Mouse (Mus musculus) heart, embryonic 13.5 days (tissue): ENCODE results near the gene Col7a1. TPM values are rescaled to one million over a fixed set of nuclear protein-coding genes. Genes with fewer than 3 reads are reported as not detected.
A peak's percentile ranks its signal among the peaks of the same experiment; 100 is the strongest.

Source experiments
- ATAC-seq: fragments of 200-750 bp; cut with Nextera tagmentation; 2 replicates; pipeline ENCODE4 v1.8.0; 2017; ENCODE audit warnings: moderate TSS enrichment; ENCODE audit not compliant: insufficient number of reproducible peaks, low FRiP score, low TSS enrichment; ENCODE audit errors: extremely low read depth
- H3K27ac ChIP-seq: fragments of 300-500 bp; sonication (generic); replicated peaks from 2 replicates; pipeline ENCODE4 v1.5.1; 2015; ENCODE audit warnings: moderate library complexity, mild to moderate bottlenecking, inconsistent platforms
- H3K27me3 ChIP-seq: fragments of 300-500 bp; sonication (generic); replicated peaks from 2 replicates; pipeline ENCODE4 v1.6.1; 2015; ENCODE audit warnings: mild to moderate bottlenecking, inconsistent platforms
- H3K36me3 ChIP-seq: fragments of 300-500 bp; sonication (generic); 2 replicates; pipeline ENCODE4 v1.6.1; 2015; ENCODE audit warnings: mild to moderate bottlenecking, inconsistent platforms
- H3K4me1 ChIP-seq: fragments of 300-500 bp; sonication (generic); 2 replicates; pipeline ENCODE4 v1.6.1; 2015; ENCODE audit warnings: inconsistent platforms
- H3K4me2 ChIP-seq: fragments of 300-500 bp; sonication (generic); 2 replicates; pipeline ENCODE4 v1.6.1; 2015; ENCODE audit warnings: inconsistent platforms, mild to moderate bottlenecking, moderate library complexity
- H3K4me3 ChIP-seq: fragments of 300-500 bp; sonication (generic); 2 replicates; pipeline ENCODE4 v1.5.1; 2015; ENCODE audit warnings: moderate library complexity, mild to moderate bottlenecking, inconsistent platforms
- H3K9ac ChIP-seq: fragments of 300-500 bp; sonication (generic); 2 replicates; pipeline ENCODE4 v1.6.1; 2015; ENCODE audit warnings: inconsistent platforms, mild to moderate bottlenecking, moderate library complexity
- H3K9me3 ChIP-seq: fragments of 300-500 bp; sonication (generic); 2 replicates; pipeline ENCODE4 v1.6.1; 2016; ENCODE audit warnings: inconsistent platforms
- WGBS: fragments of 180-500 bp; shearing (Covaris S2); methylation state at CpG from one replicate; pipeline ENCODE4 v1.1.7; 2015; ENCODE audit warnings: mixed read lengths; 5-methylcytosine and 5-hydroxymethylcytosine counted together
- microRNA counts: library from miRNA; unstranded; fragments of <30 nt; microRNA quantifications from one replicate; lab custom pipeline; 2016
- microRNA-seq: library from miRNA; unstranded; fragments of <30 nt; microRNA quantifications from one replicate; pipeline ENCODE4, GENCODE M21; 2016
- polyA plus RNA-seq: library from polyadenylated mRNA; unstranded; fragments of >200 nt; fragmentation: Nextera tagmentation; extraction: Ambion mirVana; gene quantifications from 2 replicates; pipeline ENCODE4 v1.2.1, GENCODE M21; 2015

The Col7a1 gene
- polyA plus RNA-seq, 1 experiment from 2014 or later, result 1.3 TPM

GRCm38 (mm10) chr9:109022866-109023685 is 69.7 kb downstream of the Col7a1 start:
- WGBS, result 86% methylated on average over 17 of the region's 17 CpGs
- no peak overlapping the region for H3K4me3 ChIP-seq
- H3K36me3 ChIP-seq, result no peaks in the 10 kb centered on the region
- no peak overlapping the region for H3K27ac ChIP-seq
- H3K9ac ChIP-seq, result no peak overlapping the region
- H3K27me3 ChIP-seq, result no peaks in the 10 kb centered on the region
- ATAC-seq, result no peak
- no peaks in the 10 kb centered on the region for H3K9me3 ChIP-seq
- H3K4me1 ChIP-seq, result 0 out of 2 replicates have a peak, but pooled peaks cover 5% of the 10 kb centered on the region
- no peak overlapping the region for H3K4me2 ChIP-seq

DNA sequence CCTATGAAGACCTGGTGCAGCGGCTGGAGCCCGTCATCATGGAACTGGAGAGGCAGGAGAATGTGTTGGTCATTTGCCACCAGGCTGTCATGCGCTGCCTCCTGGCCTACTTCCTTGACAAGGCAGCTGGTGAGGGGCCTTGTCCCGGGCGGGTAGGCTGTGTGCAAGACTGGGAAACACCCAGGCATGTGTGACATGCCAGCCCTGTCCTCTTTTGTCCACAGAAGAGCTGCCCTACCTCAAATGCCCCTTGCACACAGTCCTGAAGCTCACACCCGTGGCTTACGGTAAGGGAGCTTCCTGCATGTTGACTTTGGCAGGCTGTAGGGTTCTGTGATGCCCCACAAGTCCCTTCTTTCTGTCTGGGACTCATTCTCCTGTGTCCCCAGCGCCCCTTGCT is 74.1 kb downstream of the Col7a1 start:
- H3K4me1 ChIP-seq, result 0 out of 2 replicates have a peak, but pooled peaks cover 5% of the 10 kb centered on the region
- no peak for ATAC-seq
- H3K4me3 ChIP-seq, result no peak overlapping the region
- WGBS, result 63% methylated on average over 8 of the region's 8 CpGs
- H3K27me3 ChIP-seq, result no peaks in the 10 kb centered on the region
- H3K9ac ChIP-seq, result no peak overlapping the region
- no peaks in the 10 kb centered on the region for H3K9me3 ChIP-seq
- 0 out of 2 replicates have a peak, but pooled peaks cover 5% of the 10 kb centered on the region for H3K36me3 ChIP-seq
- no peak overlapping the region for H3K27ac ChIP-seq
- no peak overlapping the region for H3K4me2 ChIP-seq

DNA sequence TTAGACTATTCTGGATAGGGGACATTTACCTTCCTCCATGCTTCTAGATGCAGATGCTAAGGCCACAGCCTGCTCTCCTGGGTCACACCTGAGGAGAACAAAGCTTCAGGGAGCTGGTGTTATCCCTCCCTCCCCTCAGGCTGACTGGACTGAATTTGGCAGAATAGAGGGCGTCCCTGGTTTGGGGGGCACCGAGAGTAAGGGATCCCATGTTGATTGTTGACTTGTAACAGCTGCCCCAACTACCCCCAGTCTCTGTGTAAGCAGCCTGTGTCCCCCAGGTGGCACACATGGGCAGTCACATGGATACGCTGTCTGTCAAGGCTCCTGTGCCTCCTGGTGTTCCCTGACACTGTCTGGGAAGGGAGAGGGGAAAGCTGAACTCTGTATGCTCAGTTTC is 75.0 kb downstream of the Col7a1 start:
- H3K4me1 ChIP-seq, result 0 out of 2 replicates have a peak, but pooled peaks cover 5% of the 10 kb centered on the region
- whole genome bisulfite sequencing, result 81% methylated on average over 3 of the region's 3 CpGs
- no peaks in the 10 kb centered on the region for H3K9me3 ChIP-seq
- H3K9ac ChIP-seq, result no peak overlapping the region
- no peak overlapping the region for H3K27ac ChIP-seq
- 0 out of 2 replicates have a peak, but pooled peaks cover 5% of the 10 kb centered on the region for H3K36me3 ChIP-seq
- H3K4me3 ChIP-seq, result no peak overlapping the region
- no peak overlapping the region for H3K4me2 ChIP-seq
- no peak for ATAC-seq
- no peaks in the 10 kb centered on the region for H3K27me3 ChIP-seq

DNA sequence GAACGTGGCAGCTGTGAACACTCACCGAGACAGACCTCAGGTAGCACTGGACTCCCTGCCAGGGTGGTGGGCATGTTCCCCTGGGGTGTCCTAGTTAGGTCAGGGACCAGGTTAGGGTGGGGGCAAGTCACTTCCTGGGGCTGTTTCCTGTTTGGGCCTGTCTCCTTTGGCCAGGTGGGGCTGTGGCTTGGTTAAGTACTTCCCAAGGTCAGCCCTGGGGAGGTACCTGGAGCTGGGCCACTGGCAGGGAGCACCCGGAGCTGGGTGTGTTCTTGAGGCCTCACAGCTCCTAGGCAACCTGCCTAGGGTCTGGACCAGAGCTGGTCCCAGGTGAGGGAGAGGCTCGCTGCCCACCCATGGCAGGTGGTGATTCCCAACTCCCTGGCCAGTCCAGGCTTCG is 75.5 kb downstream of the Col7a1 start:
- H3K4me3 ChIP-seq, result no peak overlapping the region
- no peak overlapping the region for H3K4me2 ChIP-seq
- H3K36me3 ChIP-seq, result 0 out of 2 replicates have a peak, but pooled peaks cover 5% of the 10 kb centered on the region
- no peak overlapping the region for H3K27ac ChIP-seq
- no peak for ATAC-seq
- no peak overlapping the region for H3K9ac ChIP-seq
- WGBS, result 76% methylated on average over 5 of the region's 5 CpGs
- H3K4me1 ChIP-seq, result 0 out of 2 replicates have a peak, but pooled peaks cover 5% of the 10 kb centered on the region
- H3K9me3 ChIP-seq, result no peaks in the 10 kb centered on the region
- H3K27me3 ChIP-seq, result no peaks in the 10 kb centered on the region

GRCm38 (mm10) chr9:109030312-109030711 is 76.9 kb downstream of the Col7a1 start:
- H3K36me3 ChIP-seq, result 0 out of 2 replicates have a peak, but pooled peaks cover 5% of the 10 kb centered on the region
- no peak for ATAC-seq
- 0 out of 2 replicates have a peak, but pooled peaks cover 5% of the 10 kb centered on the region for H3K4me1 ChIP-seq
- 56% methylated on average over 3 of the region's 3 CpGs for WGBS
- H3K4me3 ChIP-seq, result no peak overlapping the region
- H3K4me2 ChIP-seq, result no peak overlapping the region
- H3K9ac ChIP-seq, result no peak overlapping the region
- H3K9me3 ChIP-seq, result no peaks in the 10 kb centered on the region
- H3K27ac ChIP-seq, result no peak overlapping the region
- no peaks in the 10 kb centered on the region for H3K27me3 ChIP-seq

DNA sequence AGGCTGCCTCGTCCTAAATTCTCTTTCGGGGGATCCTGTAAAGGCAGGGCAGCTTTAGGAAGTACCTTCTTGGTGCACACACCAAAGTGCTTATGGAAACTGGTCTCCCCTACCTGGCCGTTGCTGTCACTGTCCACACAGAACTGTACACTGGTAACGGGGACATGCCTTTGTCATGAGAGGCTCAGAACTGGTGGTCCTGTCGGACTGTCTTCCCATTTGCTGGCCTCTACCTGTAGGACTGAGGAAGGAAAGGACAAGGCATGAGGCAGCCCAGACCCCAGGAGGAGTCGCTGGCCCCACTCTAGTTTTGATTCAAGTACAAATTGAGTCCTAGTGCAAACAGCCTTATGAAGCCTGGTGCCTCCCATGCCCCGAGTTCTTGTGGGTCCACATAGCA is 77.6 kb downstream of the Col7a1 start:
- Histone ChIP-seq H3K36me3 (0 out of 2 replicates have a peak, but pooled peaks cover 5% of the 10 kb centered on the region), H3K4me1 (0 out of 2 replicates have a peak, but pooled peaks cover 5% of the 10 kb centered on the region), H3K27ac (no peak overlapping the region), H3K4me2 (no peak overlapping the region), H3K9ac (no peak overlapping the region), H3K9me3 (no peaks in the 10 kb centered on the region), H3K4me3 (no peak overlapping the region), H3K27me3 (no peaks in the 10 kb centered on the region)
- no peak for ATAC-seq
- 89% methylated on average over 7 of the region's 7 CpGs for WGBS

DNA sequence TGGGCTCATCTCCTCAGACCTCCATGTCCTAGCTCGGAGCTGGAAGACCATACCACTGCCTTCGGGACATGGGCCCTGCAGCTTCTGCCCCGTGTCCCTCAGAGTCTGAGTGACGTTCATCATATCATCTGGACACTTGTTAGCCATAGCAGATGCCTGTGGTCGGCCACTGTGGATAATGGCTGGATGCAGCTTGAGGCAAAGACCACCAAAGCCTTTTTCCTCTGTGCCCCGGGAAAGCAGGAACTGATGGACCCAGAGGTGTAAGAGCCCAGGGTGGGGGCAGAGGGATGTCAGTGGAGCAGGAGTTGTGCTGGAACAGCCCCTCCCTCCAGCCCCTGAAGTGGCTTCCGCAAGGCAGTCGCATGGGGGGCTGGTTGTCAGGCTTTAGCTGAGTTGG is 78.3 kb downstream of the Col7a1 start:
- no peak overlapping the region for H3K4me2 ChIP-seq
- H3K4me3 ChIP-seq, result no peak overlapping the region
- no peaks in the 10 kb centered on the region for H3K27me3 ChIP-seq
- H3K4me1 ChIP-seq, result 0 out of 2 replicates have a peak, but pooled peaks cover 5% of the 10 kb centered on the region
- no peak overlapping the region for H3K27ac ChIP-seq
- H3K9ac ChIP-seq, result no peak overlapping the region
- 0 out of 2 replicates have a peak, but pooled peaks cover 5% of the 10 kb centered on the region for H3K36me3 ChIP-seq
- no peak for ATAC-seq
- H3K9me3 ChIP-seq, result no peaks in the 10 kb centered on the region
- 76% methylated on average over 8 of the region's 8 CpGs for WGBS

- no peak for ATAC-seq
- no peaks in the 10 kb centered on the region for H3K27me3 ChIP-seq
- 74% methylated on average over 6 of the region's 6 CpGs for WGBS
- H3K36me3 ChIP-seq, result 0 out of 2 replicates have a peak, but pooled peaks cover 5% of the 10 kb centered on the region
- 0 out of 2 replicates have a peak, but pooled peaks cover 2% of the 10 kb centered on the region for H3K4me1 ChIP-seq
- no peak overlapping the region for H3K27ac ChIP-seq
- no peak overlapping the region for H3K4me3 ChIP-seq
- H3K9ac ChIP-seq, result no peak overlapping the region
- no peak overlapping the region for H3K4me2 ChIP-seq
- H3K9me3 ChIP-seq, result no peaks in the 10 kb centered on the region
These were observed 79.0 kb downstream of the Col7a1 start for GRCm38 (mm10) chr9:109032435-109032834.

MicroRNAs within 50 kb of the gene (microRNA counts, 519-probe panel; counts per million panel counts)
- 209 counts per million, percentile 61 among the panel's probes with 10 or more counts for microRNA mmu-miR-711 (lab: Ali Mortazavi, UCI)

Small RNA genes lying within 50 kb of the gene (microRNA-seq; reads per million reads assigned to microRNA genes)
- gene Mir711, result not detected

Other genes starting within 250 kb of the Col7a1 start
- gene Ip6k2, start 169.8 kb upstream of the Col7a1 start, polyA plus RNA-seq, result 39.8 and 42.9 TPM in 2 replicates
- 9.7 and 10.6 TPM in 2 replicates for gene Nckipsd, start 145.2 kb upstream of the Col7a1 start, polyA plus RNA-seq
- 0.09 and 0.10 TPM in 2 replicates for gene Celsr3, start 127.3 kb upstream of the Col7a1 start, polyA plus RNA-seq
- 5.1 and 5.7 TPM in 2 replicates for gene Slc26a6, start 100.3 kb upstream of the Col7a1 start, polyA plus RNA-seq
- not detected in 2 replicates for gene Tmem89, start 39.0 kb upstream of the Col7a1 start, polyA plus RNA-seq
- 749 and 828 TPM in 2 replicates for gene Uqcrc1, start 17.0 kb upstream of the Col7a1 start, polyA plus RNA-seq
- not detected in 2 replicates for gene Ucn2, start 32.4 kb downstream of the Col7a1 start, polyA plus RNA-seq
- 2.8 and 2.9 TPM in 2 replicates for gene Pfkfb4, start 38.2 kb downstream of the Col7a1 start, polyA plus RNA-seq
- 63.6 and 69.3 TPM in 2 replicates for gene Shisa5, start 85.0 kb downstream of the Col7a1 start, polyA plus RNA-seq
- gene Trex1, start 106.1 kb downstream of the Col7a1 start, polyA plus RNA-seq, result 7.7 and 10.9 TPM in 2 replicates
- gene Atrip, start 120.5 kb downstream of the Col7a1 start, polyA plus RNA-seq, result 16.6 and 18.0 TPM in 2 replicates
- gene Ccdc51, start 128.9 kb downstream of the Col7a1 start, polyA plus RNA-seq, result 12.4 and 16.7 TPM in 2 replicates
- 568 and 620 TPM in 2 replicates for gene Tma7, start 129.0 kb downstream of the Col7a1 start, polyA plus RNA-seq
- 7.1 and 8.2 TPM in 2 replicates for gene Plxnb1, start 141.8 kb downstream of the Col7a1 start, polyA plus RNA-seq
- not detected in 2 replicates for gene Fbxw21, start 208.5 kb downstream of the Col7a1 start, polyA plus RNA-seq
- not detected in 2 replicates for gene Fbxw13, start 242.4 kb downstream of the Col7a1 start, polyA plus RNA-seq